In the genomic region with DNA sequence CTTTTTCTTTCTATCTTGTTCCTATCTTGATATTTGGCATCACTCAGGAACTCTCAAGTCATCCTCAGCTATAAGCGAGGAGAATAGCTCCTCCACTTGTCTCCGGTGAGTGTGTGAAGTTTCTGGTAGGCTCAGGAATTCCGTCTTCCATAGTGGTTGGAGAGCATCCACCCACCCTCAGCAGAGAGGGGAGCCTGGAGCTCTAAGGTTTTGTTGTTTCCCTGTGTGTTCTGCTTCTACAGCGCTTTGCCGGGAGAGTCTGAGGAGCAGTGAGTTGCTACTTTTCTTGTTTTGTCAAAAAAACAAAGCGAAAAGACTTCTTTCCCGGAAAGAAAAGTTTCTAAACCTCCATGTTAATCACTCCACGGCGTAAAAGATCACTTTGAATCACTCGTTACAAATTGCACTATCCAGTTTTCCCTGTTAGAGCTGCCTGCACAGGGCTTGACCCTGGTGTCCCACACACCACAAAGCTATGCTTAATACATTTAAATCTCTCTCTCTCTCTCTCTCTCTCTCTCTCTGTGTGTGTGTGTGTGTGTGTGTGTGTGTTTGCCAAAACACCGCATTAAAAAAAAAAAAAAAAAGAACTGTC, we compare ENCODE assay signal across 8 mouse cellular contexts. TPM values are rescaled to one million over a fixed set of nuclear protein-coding genes. Genes with fewer than 3 reads are reported as not detected.
DNase-seq lines count a peak whose midpoint lies in the region; ATAC-seq lines count a peak whose summit lies in the region.

No protein-coding gene starts in this region.

- 7% methylated on average over 11 of the region's 11 CpGs for WGBS in embryonic facial prominence, embryonic 12.5 days
- 10% methylated on average over 11 of the region's 11 CpGs for WGBS in neural tube, embryonic 12.5 days

- intact Hi-C loops in heart, postnatal 36 days (cut with DNase I) = loop anchor here (2.0 to 10.0 kb wide), 3 partner anchors 196 to 397 kb away; no protein-coding TSS in a partner anchor
- intact Hi-C loops in left cerebral cortex, postnatal 10 days (cut with DNase I) = loop anchor here (5.0 kb wide), 2 partner anchors 196 to 396 kb away; no protein-coding TSS in a partner anchor

- H3K4me1 ChIP-seq in embryonic facial prominence, embryonic 12.5 days = peaks cover 4% of the 10 kb centered on the region; the same call in 1 of the 2 replicates
- H3K4me1 ChIP-seq in neural tube, embryonic 12.5 days = peaks cover 10% of the 10 kb centered on the region; the same call in 1 of the 2 replicates

- DNase-seq in layer of hippocampus, adult 18-20 months (ENCODE audit: low spot score in 2 of 2) = peak; percentile 21 to 38
- no peak for DNase-seq in layer of hippocampus, adult 11-12 months (ENCODE audit: low spot score)
- peak; percentile 20 to 27 for DNase-seq in heart, postnatal 36 days
- DNase-seq in left cerebral cortex, postnatal 10 days (ENCODE audit: extremely low spot score in 1 of 2, low spot score in 2 of 2) = peak; percentile 16 to 17
- no peak for DNase-seq in spleen, adult 12 weeks (ENCODE audit: low spot score)
- DNase-seq in spleen, postnatal 36 days (ENCODE audit: low spot score in 2 of 2) = no peak

- no peaks in the 10 kb centered on the region for H3K27me3 ChIP-seq in embryonic facial prominence, embryonic 12.5 days
- H3K27me3 ChIP-seq in neural tube, embryonic 12.5 days (replicated peaks) = no peaks in the 10 kb centered on the region

- H3K9ac ChIP-seq in embryonic facial prominence, embryonic 12.5 days = peak overlapping the region; percentile 64
- peak overlapping the region; percentile 79 for H3K9ac ChIP-seq in neural tube, embryonic 12.5 days

- ATAC-seq in embryonic facial prominence, embryonic 12.5 days (ENCODE audit: insufficient number of reproducible peaks, insufficient read depth, low FRiP score, low TSS enrichment) = no peak
- ATAC-seq in neural tube, embryonic 12.5 days (ENCODE audit: low FRiP score, low read depth) = no peak

- no peaks in the 10 kb centered on the region for H3K36me3 ChIP-seq in embryonic facial prominence, embryonic 12.5 days
- H3K36me3 ChIP-seq in neural tube, embryonic 12.5 days = no peaks in the 10 kb centered on the region

- no peak overlapping the region; the same call in 1 of the 2 replicates for H3K27ac ChIP-seq in embryonic facial prominence, embryonic 12.5 days
- no peak overlapping the region; the same call in 1 of the 2 replicates for H3K27ac ChIP-seq in neural tube, embryonic 12.5 days

- H3K9me3 ChIP-seq in embryonic facial prominence, embryonic 12.5 days = no peaks in the 10 kb centered on the region
- H3K9me3 ChIP-seq in neural tube, embryonic 12.5 days = no peaks in the 10 kb centered on the region

- peak overlapping the region; percentile 80 for H3K4me2 ChIP-seq in embryonic facial prominence, embryonic 12.5 days (replicated peaks)
- peak overlapping the region; percentile 62 for H3K4me2 ChIP-seq in neural tube, embryonic 12.5 days (replicated peaks)

- H3K4me3 ChIP-seq in embryonic facial prominence, embryonic 12.5 days = peak overlapping the region; percentile 62
- peak overlapping the region; percentile 67 for H3K4me3 ChIP-seq in neural tube, embryonic 12.5 days

RNA-seq across cellular contexts. Expression of gene Thsd7a, which starts 1.3 kb away (rescaled TPM):
- total RNA-seq in layer of hippocampus, adult 18-20 months (2021) = 10 to 100 TPM; 37.9 to 41.3 TPM
- polyA plus RNA-seq in embryonic facial prominence, embryonic 12.5 days (2016; fragmentation: Nextera tagmentation; extraction: Ambion mirVana) = 6.8 and 7.0 TPM in 2 replicates
- total RNA-seq in heart, postnatal 36 days (2021) = 10 to 100 TPM; 13.2 to 13.7 TPM
- total RNA-seq in left cerebral cortex, postnatal 10 days (2021) = 10 to 100 TPM; 57.0 to 63.9 TPM
- 34.6 and 38.6 TPM in 2 replicates for polyA plus RNA-seq in neural tube, embryonic 12.5 days (2016; fragmentation: Nextera tagmentation; extraction: Ambion mirVana)

Comparison
In these comparisons a context has a peak if more than half of its experiments do, and no peak if none do; other contexts are left out.
1. DNase-seq: peak in layer of hippocampus, adult 18-20 months (2 of 2), heart, postnatal 36 days (2 of 2) and left cerebral cortex, postnatal 10 days (2 of 2); none in layer of hippocampus, adult 11-12 months (single experiment), spleen, adult 12 weeks (single experiment) and spleen, postnatal 36 days (0 of 2).